Mouse (Mus musculus) left cerebral cortex, adult 8-10 months (tissue): ENCODE data around the gene Hrh3. TPM values are rescaled to one million over a fixed set of nuclear protein-coding genes. Genes with fewer than 3 reads are reported as not detected.

Experiments used
- DNase-seq, 2 experiments: peaks; one replicate each; pipeline ENCODE4 v3.0.0; 2022; ENCODE audit warnings: low spot score in 2 of 2
- total RNA-seq, 4 experiments: library from RNA; stranded (reverse); gene quantifications; 2 replicates each; pipeline ENCODE4 v1.2.4; 2022

Hrh3 gene
- total RNA-seq, 4 experiments from 2014 or later: 95.0 to 129 (median 126) TPM

- no peak for DNase-seq
These were observed 2.8 kb upstream of the Hrh3 start for GRCm38 (mm10) chr2:180107081-180107480.

- no peak for DNase-seq
These were observed 1.3 kb upstream of the Hrh3 start for GRCm38 (mm10) chr2:180105441-180106190.

DNA sequence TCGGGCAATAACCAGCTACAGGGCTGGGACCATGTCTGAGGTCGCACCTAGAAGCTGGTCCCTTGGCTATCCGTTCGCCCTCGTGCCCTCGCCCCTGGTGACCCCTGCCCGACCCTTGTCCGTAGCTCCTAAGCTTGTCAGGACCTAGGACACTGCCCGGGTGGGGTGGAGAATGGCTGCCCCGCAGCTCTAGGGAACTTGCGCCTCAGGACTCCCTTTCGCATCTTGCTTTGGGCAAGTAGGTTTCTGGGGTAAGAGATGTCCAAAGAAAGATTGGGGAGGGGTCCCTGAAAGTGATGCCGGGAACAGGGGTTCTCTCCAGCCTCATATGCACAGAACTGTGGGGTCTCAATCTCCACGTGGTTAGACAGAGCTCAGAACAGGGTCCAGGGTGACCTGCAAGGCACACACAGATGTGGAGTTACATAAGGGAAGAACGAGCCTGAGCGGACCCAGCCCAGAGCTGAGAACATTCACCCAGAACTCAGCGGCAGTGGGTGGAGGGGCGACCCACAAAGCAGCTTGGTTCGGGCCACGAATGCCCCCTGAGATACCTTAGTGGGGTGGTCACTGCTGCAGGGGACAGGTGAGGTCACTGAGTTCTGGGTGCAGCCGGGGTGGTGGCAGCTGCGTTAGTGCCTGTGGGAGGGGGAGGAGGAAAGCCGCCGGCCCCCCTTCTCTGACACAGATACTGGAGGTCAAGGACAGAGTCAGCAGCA lies 530 bp upstream of the Hrh3 start:
- DNase-seq: no peak

DNA sequence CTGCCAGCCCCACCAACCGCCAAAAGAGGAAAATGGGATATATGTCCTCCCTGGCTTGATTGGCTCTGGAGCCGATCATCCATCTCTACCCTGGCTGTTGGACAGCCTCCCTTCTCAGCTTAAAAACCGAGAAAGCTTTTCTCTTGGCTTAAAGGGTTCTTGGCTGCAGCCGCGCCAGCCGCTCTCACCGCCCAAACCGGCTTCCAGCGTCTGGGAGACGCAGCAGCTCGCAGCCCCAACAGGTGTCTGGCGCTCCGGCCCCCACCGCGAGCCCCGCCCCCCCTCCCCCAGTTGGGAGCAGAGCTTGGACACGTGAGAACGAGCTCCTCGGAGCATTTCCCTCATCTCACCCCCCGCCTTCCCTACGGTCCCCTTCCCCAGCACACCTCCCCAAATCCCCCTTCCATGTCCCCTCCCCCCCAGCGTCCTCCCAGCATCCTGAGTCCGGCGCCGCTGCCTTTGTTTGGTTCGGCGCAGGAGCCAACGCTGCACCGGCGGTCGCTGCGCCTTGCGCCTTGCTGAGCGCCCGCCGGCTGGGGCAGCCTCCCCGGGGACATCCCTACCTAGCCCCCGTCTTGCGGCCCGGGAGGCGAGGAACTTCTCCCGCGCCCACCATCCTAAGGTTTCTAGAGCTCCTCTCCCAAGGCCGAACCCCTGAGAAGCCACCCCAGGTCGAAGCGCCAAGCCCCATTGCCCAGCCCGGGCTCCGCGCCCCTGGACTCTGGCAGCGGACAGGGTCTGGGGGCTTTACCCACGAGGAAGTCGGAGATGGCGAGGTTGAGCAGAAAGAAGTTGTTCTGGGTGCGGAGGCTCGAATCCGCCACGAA lies 924 bp downstream of the Hrh3 start:
- DNase-seq: no peak

- no peak for DNase-seq
These were observed 4.8 kb downstream of the Hrh3 start for GRCm38 (mm10) chr2:180099529-180099928.

DNA sequence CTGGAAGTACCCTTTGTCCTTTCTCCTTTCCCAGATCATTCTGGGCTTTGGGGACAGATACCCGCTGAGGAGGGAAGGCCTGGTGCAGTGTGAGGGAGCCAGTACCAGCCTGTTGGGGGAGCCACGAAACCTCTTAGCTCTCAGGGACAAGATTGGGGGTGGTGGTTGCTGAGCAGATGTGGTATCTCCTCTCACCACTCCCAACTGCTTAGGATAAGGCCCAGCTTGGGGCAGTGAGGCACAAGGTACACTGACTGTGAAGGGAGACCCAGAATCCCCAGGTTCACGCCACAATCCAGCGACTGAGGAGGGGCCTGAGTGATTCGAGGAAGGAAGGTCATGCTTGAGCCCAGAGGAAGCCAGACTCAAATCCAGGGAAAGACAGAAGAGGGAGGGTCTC lies 6.1 kb downstream of the Hrh3 start:
- DNase-seq: no peak

DNA sequence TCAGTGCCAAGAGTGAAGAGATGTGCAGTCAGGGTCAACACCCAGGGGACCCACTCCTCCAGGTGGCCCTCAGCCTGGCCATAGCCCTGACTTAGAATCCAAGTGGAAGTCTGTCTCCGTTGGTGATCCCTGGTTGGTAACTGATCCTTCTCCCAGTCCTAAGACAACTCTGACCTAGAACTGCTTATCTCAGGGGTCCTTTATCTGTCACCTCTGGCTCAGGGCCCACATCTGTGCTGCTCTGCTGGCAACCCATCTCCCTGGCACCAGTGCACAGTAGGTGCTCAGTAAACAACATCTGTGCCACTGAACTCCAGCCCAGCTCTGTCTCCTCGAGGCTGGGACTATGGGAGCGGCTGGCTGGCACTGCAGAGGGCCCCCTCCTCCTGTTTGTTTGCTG lies 6.7 kb downstream of the Hrh3 start:
- DNase-seq: no peak

- no peak for DNase-seq
These were observed 8.6 kb downstream of the Hrh3 start for GRCm38 (mm10) chr2:180095711-180096110.

DNA sequence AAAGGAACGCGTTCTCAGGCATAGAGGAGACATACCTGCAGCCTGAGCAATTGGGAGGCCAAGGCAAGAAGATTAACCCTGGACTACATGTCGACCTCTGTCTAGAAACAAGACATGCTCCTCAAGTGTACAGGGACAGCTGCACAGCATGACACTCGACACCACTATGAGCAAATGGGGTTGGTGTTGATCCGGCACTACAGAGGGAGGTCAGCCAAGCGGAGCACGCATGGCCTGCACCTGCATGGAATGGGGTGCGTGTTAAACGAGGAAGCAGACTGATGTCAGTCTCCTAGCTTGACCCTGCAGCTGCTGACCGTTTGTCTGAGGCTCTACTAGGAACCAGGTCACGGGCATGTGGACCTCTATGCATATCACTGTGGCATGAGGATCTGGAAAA lies 14.0 kb downstream of the Hrh3 start:
- no peak for DNase-seq

- no peak for DNase-seq
These were observed 16.8 kb downstream of the Hrh3 start for GRCm38 (mm10) chr2:180087472-180087871.

- no peak for DNase-seq
These were observed 17.7 kb downstream of the Hrh3 start for GRCm38 (mm10) chr2:180086637-180087027.

DNA sequence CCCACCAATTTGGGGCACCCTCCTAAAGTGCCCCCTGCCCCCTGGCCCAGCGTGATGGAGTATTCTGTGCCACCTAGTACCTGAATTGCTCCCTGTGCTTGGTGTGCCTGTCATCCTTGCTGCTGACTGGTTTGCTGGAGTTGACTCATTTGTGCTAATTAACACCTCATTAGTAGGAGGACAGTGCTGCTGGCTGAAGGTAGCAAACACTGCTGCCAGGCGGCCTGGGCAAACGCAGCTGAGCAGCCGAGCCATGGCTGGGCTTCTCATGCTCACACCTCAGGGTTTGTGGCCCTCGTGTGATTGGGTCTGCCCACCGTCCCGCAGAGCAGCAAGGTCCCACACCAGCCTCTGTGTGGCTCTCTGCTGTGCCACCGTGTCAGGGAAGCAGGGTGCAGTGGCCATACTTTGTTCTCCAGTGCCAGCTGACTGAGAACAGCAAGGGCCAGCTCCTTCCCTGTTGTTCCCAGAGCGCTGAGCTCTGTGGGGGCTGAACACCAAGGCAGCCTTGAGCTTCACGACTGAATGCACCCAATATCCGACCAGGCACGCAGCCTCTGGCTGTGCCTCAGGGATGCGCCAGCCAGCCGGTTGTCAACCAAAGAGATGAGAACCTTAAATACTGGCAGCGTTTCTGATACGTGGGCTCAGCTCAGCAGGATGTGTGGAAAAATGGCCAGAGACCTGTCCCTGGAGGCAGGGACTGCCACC lies 18.2 kb downstream of the Hrh3 start:
- peak in 1 of 2 experiments; percentile 10 for DNase-seq

DNA sequence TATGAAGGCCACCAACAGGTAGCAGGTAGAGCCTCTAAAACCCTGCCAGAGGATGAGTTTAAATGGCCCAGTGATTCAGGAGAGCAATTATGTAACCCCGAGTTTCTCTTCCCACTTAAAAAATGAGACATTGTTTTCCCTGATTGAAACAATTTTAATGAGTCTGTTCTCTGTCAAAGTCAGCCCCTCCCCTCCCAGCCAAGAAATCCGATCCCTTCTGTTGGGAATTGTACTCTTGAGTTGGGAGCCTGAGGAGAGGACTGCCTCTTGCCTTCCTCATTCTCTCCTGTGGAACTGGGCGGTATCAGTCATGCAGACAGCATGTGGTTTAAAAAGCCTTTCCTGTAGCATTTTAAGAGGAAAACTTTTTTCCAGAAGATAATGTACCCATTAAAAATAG lies 19.7 kb downstream of the Hrh3 start:
- DNase-seq: peak in 1 of 2 experiments; percentile 14

DNA sequence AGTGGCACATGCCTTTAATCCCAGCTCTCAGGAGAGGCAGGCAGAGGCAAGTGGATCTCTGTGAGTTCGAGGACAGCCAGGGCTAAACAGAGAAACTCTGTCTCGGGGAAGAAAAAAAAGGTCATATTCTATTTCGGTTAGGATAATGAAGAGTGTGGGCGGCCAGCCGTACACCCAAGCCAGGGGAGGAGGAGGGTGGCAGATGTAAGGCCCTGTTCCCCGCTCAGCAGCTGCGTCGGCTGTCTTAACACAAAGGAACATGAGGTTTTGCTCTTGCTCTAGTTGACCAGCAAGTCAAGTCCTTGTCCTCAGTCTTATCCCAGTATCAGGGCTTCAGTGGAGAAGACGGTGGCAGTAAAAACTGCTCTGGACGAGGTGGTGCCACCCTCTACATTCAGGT lies 21.2 kb downstream of the Hrh3 start:
- no peak for DNase-seq

DNA sequence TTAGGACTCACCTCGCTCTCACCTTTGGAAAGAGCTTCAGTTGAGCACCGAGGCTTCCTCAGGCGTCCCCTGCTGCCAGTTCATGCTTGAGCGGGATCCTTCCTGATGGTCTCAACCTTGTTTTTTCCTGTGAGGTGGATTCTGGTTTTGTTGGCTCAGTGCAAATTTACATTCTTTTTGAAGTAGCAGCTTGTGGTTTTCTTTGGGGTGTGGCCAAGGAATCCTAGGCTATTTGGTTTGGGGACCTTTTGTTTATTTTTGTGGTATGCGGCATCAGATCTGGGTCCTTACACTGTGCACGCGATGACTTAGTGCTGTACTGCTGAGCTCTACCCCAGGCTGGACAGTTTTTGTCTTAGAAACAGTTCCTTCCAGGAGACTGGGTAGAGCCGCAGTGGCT lies 23.6 kb downstream of the Hrh3 start:
- DNase-seq: no peak

GRCm38 (mm10) chr2:180077622-180078021 lies 26.7 kb downstream of the Hrh3 start:
- DNase-seq: no peak

DNA sequence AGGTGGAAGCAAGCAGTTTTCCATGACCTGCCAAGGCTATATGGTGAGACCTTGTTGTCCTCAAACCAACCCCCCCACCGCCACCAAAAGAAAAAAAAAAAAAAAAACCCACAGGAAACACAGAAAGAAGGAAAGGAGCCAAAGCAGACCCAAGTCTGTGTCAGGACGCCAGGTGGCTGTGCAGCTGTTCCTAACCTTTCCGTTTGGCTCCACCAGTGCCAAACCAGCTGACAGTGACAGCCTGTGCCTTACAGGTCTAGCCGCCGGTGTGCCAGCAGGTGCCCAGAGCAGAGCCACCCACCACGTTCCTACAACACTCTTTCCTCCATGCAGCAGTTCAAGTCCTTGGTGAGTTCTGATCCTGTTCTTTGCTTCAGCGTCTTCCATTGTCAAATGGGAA lies 31.4 kb downstream of the Hrh3 start:
- no peak for DNase-seq

GRCm38 (mm10) chr2:180071671-180072070 lies 32.6 kb downstream of the Hrh3 start:
- DNase-seq: no peak

GRCm38 (mm10) chr2:180070481-180071453 lies 33.5 kb downstream of the Hrh3 start, which contains the start of gene Mtg2:
TSS of gene Mtg2 (plus strand) at chr2:180070588.
- DNase-seq: peak; percentile 93 to 94
